In genomic region chr9:63523251-63523936, GRCm38 (mm10) we compare ENCODE assay signal across 26 mouse cellular contexts.
DNase-seq lines count a peak whose midpoint lies in the region; ATAC-seq and TF ChIP-seq lines count a peak whose summit lies in the region.
"Had no signal": no experiment of that assay in that cellular context is flagged by ENCODE, and none has a peak within 500 bp of the region (broad histone marks: within the 10 kb centered on the region; RNA-seq: fewer than 3 reads in every experiment).

No protein-coding gene starts in this region.

- 64% methylated on average over 14 of the region's 14 CpGs for WGBS in hindbrain, embryonic 15.5 days
- WGBS in hindbrain, embryonic 11.5 days, result 89% methylated on average over 14 of the region's 14 CpGs
- 50% methylated on average over 14 of the region's 14 CpGs for WGBS in neural tube, embryonic 13.5 days
- 15% methylated on average over 14 of the region's 14 CpGs for WGBS in forebrain, postnatal 0 days
- 89% methylated on average over 14 of the region's 14 CpGs for WGBS in lung, adult 2 months

- no peak overlapping the region for H3K4me2 ChIP-seq in hindbrain, embryonic 15.5 days
- H3K4me2 ChIP-seq in hindbrain, embryonic 11.5 days (replicated peaks; ENCODE audit: low read depth, low read length), result no peak overlapping the region
- H3K4me2 ChIP-seq in neural tube, embryonic 13.5 days, result no peak overlapping the region
- peak overlapping the region; percentile 20 for H3K4me2 ChIP-seq in forebrain, postnatal 0 days (ENCODE audit: low read depth)
- H3K4me2 ChIP-seq: heart, embryonic 11.5 days; kidney, embryonic 15.5 days; limb, embryonic 15.5 days; liver, embryonic 13.5 days had no signal

- H3K4me1 ChIP-seq in hindbrain, embryonic 15.5 days (replicated peaks), result peaks cover 4% of the 10 kb centered on the region; the same call in 1 of the 2 replicates
- no peaks in the 10 kb centered on the region for H3K4me1 ChIP-seq in hindbrain, embryonic 11.5 days (replicated peaks; ENCODE audit: control insufficient read depth, insufficient read depth, low read length)
- H3K4me1 ChIP-seq in neural tube, embryonic 13.5 days (replicated peaks), result peaks cover 24% of the 10 kb centered on the region; the same call in 1 of the 2 replicates
- no peaks in the 10 kb centered on the region for H3K4me1 ChIP-seq in forebrain, postnatal 0 days (ENCODE audit: insufficient read depth)
- H3K4me1 ChIP-seq in lung, adult 2 months (ENCODE audit: control insufficient read depth, insufficient read depth, low read length), result no peaks in the 10 kb centered on the region
- H3K4me1 ChIP-seq: kidney, embryonic 15.5 days; liver, embryonic 13.5 days had no signal

- no peaks in the 10 kb centered on the region for H3K9me3 ChIP-seq in hindbrain, embryonic 15.5 days
- H3K9me3 ChIP-seq in hindbrain, embryonic 11.5 days (ENCODE audit: control insufficient read depth, low read length), result no peaks in the 10 kb centered on the region
- no peaks in the 10 kb centered on the region for H3K9me3 ChIP-seq in neural tube, embryonic 13.5 days
- H3K9me3 ChIP-seq in forebrain, postnatal 0 days (ENCODE audit: low read length), result no peaks in the 10 kb centered on the region
- H3K9me3 ChIP-seq: kidney, embryonic 15.5 days; limb, embryonic 15.5 days; liver, embryonic 13.5 days had no signal

- TF ChIP-seq POLR2A in lung, adult 2 months (IDR thresholded peaks at IDR 0.05; ENCODE audit: borderline replicate concordance, extremely low read depth, low read depth, low read length), result no peak

- no peak for TF ChIP-seq CTCF in forebrain, postnatal 0 days (IDR thresholded peaks at IDR 0.05; ENCODE audit: low read depth)
- no peak for TF ChIP-seq CTCF in lung, adult 2 months (IDR thresholded peaks at IDR 0.05; ENCODE audit: insufficient read depth, low read length)

- no peaks in the 10 kb centered on the region for H3K36me3 ChIP-seq in hindbrain, embryonic 15.5 days
- H3K36me3 ChIP-seq in hindbrain, embryonic 11.5 days (ENCODE audit: control insufficient read depth, insufficient read depth, low read length), result no peaks in the 10 kb centered on the region
- no peaks in the 10 kb centered on the region for H3K36me3 ChIP-seq in neural tube, embryonic 13.5 days
- H3K36me3 ChIP-seq in forebrain, postnatal 0 days (ENCODE audit: insufficient read depth), result no peaks in the 10 kb centered on the region
- H3K36me3 ChIP-seq: kidney, embryonic 15.5 days; limb, embryonic 15.5 days; liver, embryonic 13.5 days had no signal

- peak; percentile 34; the same call in 1 of the 2 replicates for ATAC-seq in hindbrain, embryonic 15.5 days (ENCODE audit: low FRiP score, low read depth)
- no peak for ATAC-seq in hindbrain, embryonic 11.5 days (ENCODE audit: low FRiP score)
- ATAC-seq in neural tube, embryonic 13.5 days (ENCODE audit: low read depth), result peak; percentile 19
- no peak; the same call in 1 of the 2 replicates for ATAC-seq in forebrain, postnatal 0 days

- no peak overlapping the region for H3K4me3 ChIP-seq in hindbrain, embryonic 15.5 days
- H3K4me3 ChIP-seq in hindbrain, embryonic 11.5 days (ENCODE audit: low read depth, low read length), result no peak overlapping the region
- no peak overlapping the region for H3K4me3 ChIP-seq in neural tube, embryonic 13.5 days
- H3K4me3 ChIP-seq in forebrain, postnatal 0 days (ENCODE audit: low read depth, low read length), result no peak overlapping the region
- H3K4me3 ChIP-seq in lung, adult 2 months (replicated peaks; ENCODE audit: extremely low read depth, low read depth, low read length), result no peak overlapping the region
- H3K4me3 ChIP-seq: gastrocnemius, adult 2 months; kidney, embryonic 15.5 days; layer of hippocampus, adult 2 months; left cerebral cortex, adult 2 months; limb, embryonic 15.5 days; liver, embryonic 13.5 days had no signal

- H3K27ac ChIP-seq in hindbrain, embryonic 15.5 days (replicated peaks), result no peak overlapping the region
- H3K27ac ChIP-seq in hindbrain, embryonic 11.5 days (ENCODE audit: low read depth, low read length), result no peak overlapping the region
- H3K27ac ChIP-seq in neural tube, embryonic 13.5 days (replicated peaks), result no peak overlapping the region
- no peak overlapping the region for H3K27ac ChIP-seq in forebrain, postnatal 0 days (ENCODE audit: low read depth, low read length)
- H3K27ac ChIP-seq: gastrocnemius, adult 2 months; kidney, embryonic 15.5 days; layer of hippocampus, adult 2 months; left cerebral cortex, adult 2 months; limb, embryonic 15.5 days; liver, embryonic 13.5 days had no signal

- no peak overlapping the region for H3K9ac ChIP-seq in hindbrain, embryonic 15.5 days
- no peak overlapping the region for H3K9ac ChIP-seq in hindbrain, embryonic 11.5 days (ENCODE audit: low read depth, low read length)
- no peak overlapping the region for H3K9ac ChIP-seq in neural tube, embryonic 13.5 days
- no peak overlapping the region for H3K9ac ChIP-seq in forebrain, postnatal 0 days
- H3K9ac ChIP-seq: kidney, embryonic 15.5 days; limb, embryonic 15.5 days; liver, embryonic 13.5 days had no signal

- DNase-seq in hindbrain, embryonic 11.5 days (ENCODE audit: low spot score), result no peak
- no peak for DNase-seq in neural tube, embryonic 10.5 days (ENCODE audit: extremely low spot score, low spot score)
- peak; percentile 39 for DNase-seq in forebrain, postnatal 0 days
- no peak for DNase-seq in lung, adult 2 months
- no peak for DNase-seq in lung, postnatal 36 days
- DNase-seq: adrenal gland, postnatal 25 days; B cell, adult 2 months; cerebellum, adult 18-20 months; cerebellum, postnatal 25 days; gastrocnemius, adult 2 months; gastrocnemius, postnatal 36 days; heart, adult 18-20 months; heart, postnatal 36 days; kidney, adult 18-20 months; kidney, postnatal 25 days; liver, embryonic 13.5 days; lung, adult 18-20 months; lung, postnatal 10 days; thymus, postnatal 4 days had no signal

- no peaks in the 10 kb centered on the region for H3K27me3 ChIP-seq in hindbrain, embryonic 15.5 days
- H3K27me3 ChIP-seq in hindbrain, embryonic 11.5 days (ENCODE audit: control insufficient read depth, insufficient read depth, low read length), result no peaks in the 10 kb centered on the region
- H3K27me3 ChIP-seq in neural tube, embryonic 13.5 days, result peaks cover 7% of the 10 kb centered on the region
- H3K27me3 ChIP-seq in forebrain, postnatal 0 days (ENCODE audit: insufficient read depth, low read length), result peaks cover 12% of the 10 kb centered on the region; the same call in 1 of the 2 replicates
- H3K27me3 ChIP-seq: kidney, embryonic 15.5 days; limb, embryonic 15.5 days; liver, embryonic 13.5 days had no signal

Comparison
In these comparisons a context has a peak if more than half of its experiments do, and no peak if none do; other contexts are left out.
1. ATAC-seq: peak in hindbrain, embryonic 15.5 days (single experiment) and neural tube, embryonic 13.5 days (single experiment); none in hindbrain, embryonic 11.5 days (single experiment) and forebrain, postnatal 0 days (single experiment).